Mouse (Mus musculus): ENCODE measurements around the gene Cln3.

Gene Cln3

GRCm38 (mm10) chr7:126585717-126586116 is at the start of gene Cln3:
Gene Cln3, minus strand, starts transcription at chr7:126585817.
- DNase-seq = no peak

- no peak for DNase-seq
These were observed 49.8 kb upstream of the Cln3 start for GRCm38 (mm10) chr7:126635375-126635774.

- DNase-seq = no peak
These were observed 46.9 kb upstream of the Cln3 start for GRCm38 (mm10) chr7:126632478-126632877.

- no peak for DNase-seq
These were observed 45.4 kb upstream of the Cln3 start, which contains the start of gene Nupr1 for GRCm38 (mm10) chr7:126630824-126631518. Gene Nupr1, minus strand, starts transcription at chr7:126630861.

GRCm38 (mm10) chr7:126629915-126630314 is 44.3 kb upstream of the Cln3 start:
- DNase-seq = no peak

- peak; percentile 30 for DNase-seq
These were observed 42.5 kb upstream of the Cln3 start for GRCm38 (mm10) chr7:126628111-126628510.

- DNase-seq = no peak
These were observed 40.4 kb upstream of the Cln3 start for GRCm38 (mm10) chr7:126625807-126626600.

GRCm38 (mm10) chr7:126625369-126625768 is 39.8 kb upstream of the Cln3 start:
- peak; percentile 80 for DNase-seq

- no peak for DNase-seq
These were observed 39.2 kb upstream of the Cln3 start for GRCm38 (mm10) chr7:126624774-126625173.

- DNase-seq = no peak
These were observed 37.8 kb upstream of the Cln3 start for GRCm38 (mm10) chr7:126623381-126623780.

GRCm38 (mm10) chr7:126621452-126622359 is 36.1 kb upstream of the Cln3 start:
- DNase-seq = peak; percentile 47

- no peak for DNase-seq
These were observed 34.1 kb upstream of the Cln3 start for GRCm38 (mm10) chr7:126619559-126620275.

- no peak for DNase-seq
These were observed 31.1 kb upstream of the Cln3 start for GRCm38 (mm10) chr7:126616707-126617106.

GRCm38 (mm10) chr7:126612736-126613135 is 27.1 kb upstream of the Cln3 start:
- DNase-seq = no peak

- DNase-seq = no peak
These were observed 22.2 kb upstream of the Cln3 start for GRCm38 (mm10) chr7:126607796-126608195.

GRCm38 (mm10) chr7:126607064-126607463 is 21.4 kb upstream of the Cln3 start:
- DNase-seq = peak; percentile 51

- no peak for DNase-seq
These were observed 21.0 kb upstream of the Cln3 start for GRCm38 (mm10) chr7:126606611-126607010.

- DNase-seq = no peak
These were observed 17.0 kb upstream of the Cln3 start for GRCm38 (mm10) chr7:126602650-126603049.

- DNase-seq = no peak
These were observed 16.3 kb upstream of the Cln3 start for GRCm38 (mm10) chr7:126601896-126602295.

- no peak for DNase-seq
These were observed 13.3 kb upstream of the Cln3 start for GRCm38 (mm10) chr7:126598919-126599318.

- no peak for DNase-seq
These were observed 10.8 kb upstream of the Cln3 start for GRCm38 (mm10) chr7:126596414-126596813.

- no peak for DNase-seq
These were observed 10.3 kb upstream of the Cln3 start for GRCm38 (mm10) chr7:126595890-126596289.

Data from kidney, postnatal 14 days (tissue).